Comparison of ENCODE assay signal across 16 mouse cellular contexts in genomic region chr19:55579310-55579709, GRCm38 (mm10).
"Had no signal": no experiment of that assay in that cellular context is flagged by ENCODE, and none has a peak within 500 bp of the region (broad histone marks: within the 10 kb centered on the region; RNA-seq: fewer than 3 reads in every experiment).

No protein-coding gene starts in this region.

- H3K27me3 ChIP-seq: intestine, embryonic 15.5 days; liver, embryonic 13.5 days; lung, embryonic 15.5 days; megakaryocyte, embryonic 14.5 days had no signal

- DNase-seq: layer of hippocampus, adult 9-11 months; layer of hippocampus, postnatal 36 days; liver; liver, embryonic 13.5 days; liver, postnatal 0 days; lung, postnatal 14 days; right cerebral cortex, postnatal 25 days; thymus, adult 18-20 months; thymus, postnatal 14 days had no signal

- H3K9ac ChIP-seq: hindbrain, embryonic 14.5 days; intestine, embryonic 15.5 days; limb, embryonic 12.5 days; liver, embryonic 13.5 days; liver, postnatal 0 days; lung, embryonic 15.5 days had no signal

- H3K27ac ChIP-seq: liver, embryonic 13.5 days; lung, embryonic 15.5 days; macrophage had no signal

- H3K36me3 ChIP-seq: intestine, embryonic 15.5 days; limb, embryonic 12.5 days; liver, embryonic 13.5 days; lung, embryonic 15.5 days had no signal

- ATAC-seq: liver, postnatal 0 days had no signal

- H3K4me3 ChIP-seq: intestine, embryonic 15.5 days; limb, embryonic 12.5 days; liver, embryonic 13.5 days; lung, embryonic 15.5 days; megakaryocyte, embryonic 14.5 days had no signal

- H3K4me2 ChIP-seq: hindbrain, embryonic 14.5 days; limb, embryonic 12.5 days; liver, embryonic 13.5 days; lung, embryonic 15.5 days; midbrain, embryonic 11.5 days had no signal

- H3K9me3 ChIP-seq: intestine, embryonic 15.5 days; limb, embryonic 12.5 days; liver, embryonic 13.5 days; lung, embryonic 15.5 days; megakaryocyte, embryonic 14.5 days had no signal
